Mouse (Mus musculus) forebrain, embryonic 10.5 days (tissue): ENCODE results near the gene Pla2g6. TPM values are rescaled to one million over a fixed set of nuclear protein-coding genes. Genes with fewer than 3 reads are reported as not detected.

Source experiments
- DNase-seq: peaks from one replicate; pipeline ENCODE4 v3.0.0-alpha.2; 2017; ENCODE audit warnings: low spot score; ENCODE audit errors: extremely low spot score
- H3K27ac ChIP-seq: fragments of 300-500 bp; sonication (generic); 2 replicates; pipeline ENCODE4 v1.5.1; 2016; ENCODE audit warnings: mild to moderate bottlenecking
- H3K27me3 ChIP-seq: fragments of 300-500 bp; sonication (generic); 2 replicates; pipeline ENCODE4 v1.6.1; 2016; ENCODE audit warnings: mild to moderate bottlenecking; ENCODE audit not compliant: poor library complexity, severe bottlenecking
- H3K36me3 ChIP-seq: fragments of 300-500 bp; sonication (generic); replicated peaks from 2 replicates; pipeline ENCODE4 v1.6.1; 2016; ENCODE audit warnings: mild to moderate bottlenecking, moderate library complexity
- H3K4me1 ChIP-seq: fragments of 300-500 bp; sonication (generic); 2 replicates; pipeline ENCODE4 v1.6.1; 2016
- H3K4me3 ChIP-seq: fragments of 300-500 bp; sonication (generic); 2 replicates; pipeline ENCODE4 v1.5.1; 2016; ENCODE audit warnings: mild to moderate bottlenecking, moderate library complexity
- H3K9me3 ChIP-seq: fragments of 300-500 bp; sonication (generic); 2 replicates; pipeline ENCODE4 v1.6.1; 2016; ENCODE audit warnings: mild to moderate bottlenecking, moderate library complexity
- WGBS: fragments of 180-500 bp; shearing (Covaris S2); methylation state at CpG from one replicate; pipeline ENCODE4 v1.1.7; 2016; 5-methylcytosine and 5-hydroxymethylcytosine counted together
- polyA plus RNA-seq: library from polyadenylated mRNA; unstranded; fragments of >200 nt; fragmentation: Nextera tagmentation; extraction: Ambion mirVana; gene quantifications from 2 replicates; pipeline ENCODE4 v1.2.1, GENCODE M21; 2016

Gene Pla2g6
- polyA plus RNA-seq, 1 experiment from 2014 or later = 20.9 TPM

GRCm38 (mm10) chr15:79325742-79326141 lies 2.4 kb downstream of the Pla2g6 start:
- H3K9me3 ChIP-seq = no peaks in the 10 kb centered on the region
- H3K36me3 ChIP-seq = no peaks in the 10 kb centered on the region
- 86% methylated on average over 3 of the region's 3 CpGs for WGBS
- peaks cover 59% of the 10 kb centered on the region for H3K4me1 ChIP-seq
- no peaks in the 10 kb centered on the region for H3K27me3 ChIP-seq
- H3K4me3 ChIP-seq = no peak overlapping the region
- no peak for DNase-seq
- H3K27ac ChIP-seq = peak overlapping the region; percentile 94; the same call in 1 of the 2 replicates

GRCm38 (mm10) chr15:79324373-79324772 lies 3.8 kb downstream of the Pla2g6 start:
- no peak for DNase-seq
- Histone ChIP-seq H3K36me3 (no peaks in the 10 kb centered on the region), H3K27me3 (no peaks in the 10 kb centered on the region), H3K9me3 (no peaks in the 10 kb centered on the region), H3K4me1 (peaks cover 59% of the 10 kb centered on the region), H3K4me3 (no peak overlapping the region), H3K27ac (0 out of 2 replicates have a peak overlapping the region, but pooled peaks have one; percentile 22)
- WGBS = 93% methylated on average over 3 of the region's 3 CpGs

DNA sequence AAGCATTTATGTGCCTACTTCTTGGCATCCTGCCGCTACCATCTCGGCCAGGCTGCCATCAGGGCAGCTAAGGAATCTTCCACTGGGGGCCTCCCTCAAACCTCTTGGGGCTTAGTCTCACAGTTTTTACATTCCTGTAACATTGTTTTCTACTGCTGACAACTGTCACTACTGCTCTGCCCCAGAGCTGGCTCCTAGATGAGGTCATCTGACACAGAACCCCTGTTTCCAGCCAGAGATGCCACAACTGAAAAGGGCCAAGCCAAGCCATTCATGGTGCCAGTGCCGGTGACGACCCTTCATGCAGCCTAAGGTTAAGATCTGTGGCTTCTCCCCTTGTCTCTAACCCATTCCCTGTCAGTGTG lies 4.4 kb downstream of the Pla2g6 start:
- peak overlapping the region; percentile 22; the same call in 1 of the 2 replicates for H3K27ac ChIP-seq
- H3K4me1 ChIP-seq = peaks cover 57% of the 10 kb centered on the region
- H3K36me3 ChIP-seq = no peaks in the 10 kb centered on the region
- no peak for DNase-seq
- WGBS = 91% methylated on average over 4 of the region's 4 CpGs
- H3K4me3 ChIP-seq = no peak overlapping the region
- no peaks in the 10 kb centered on the region for H3K27me3 ChIP-seq
- no peaks in the 10 kb centered on the region for H3K9me3 ChIP-seq

DNA sequence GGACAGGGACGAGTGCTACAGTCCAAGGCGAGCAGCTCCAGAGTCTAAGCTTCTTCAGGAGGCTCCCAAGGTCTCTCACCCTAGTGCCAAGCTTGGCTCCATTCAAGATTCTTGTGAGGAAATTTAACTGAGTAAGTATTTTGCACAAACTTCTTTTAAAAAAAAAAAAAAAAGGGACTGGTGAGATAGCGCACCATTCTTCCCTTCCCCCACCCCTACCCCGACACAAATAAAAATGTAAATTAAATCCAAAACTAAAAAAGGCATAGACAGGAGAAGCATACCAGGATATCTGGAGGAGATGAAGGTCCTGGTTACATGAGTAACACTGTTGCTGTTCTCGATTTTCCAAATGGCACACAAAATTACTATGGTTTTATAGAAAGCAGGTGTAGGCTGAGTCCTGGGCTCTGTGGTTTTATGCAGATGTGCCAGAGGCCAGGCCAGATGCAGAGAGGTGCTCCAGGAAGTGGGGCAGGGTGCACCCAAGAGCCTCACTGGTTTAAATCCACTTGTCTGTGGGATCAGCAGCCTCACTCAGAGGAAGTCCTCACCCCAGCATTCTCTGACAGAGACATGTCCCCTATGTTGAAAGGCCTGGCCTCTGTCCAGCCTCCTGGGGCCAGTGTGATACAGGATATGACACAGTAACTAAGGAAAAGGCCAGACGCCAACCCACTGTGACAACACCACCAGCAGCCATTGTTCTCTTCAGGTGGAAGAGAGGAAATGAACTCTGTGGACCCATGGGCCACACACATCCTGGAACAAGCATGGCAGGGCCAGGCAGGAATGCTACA lies 5.0 kb downstream of the Pla2g6 start:
- H3K4me3 ChIP-seq = no peak overlapping the region
- DNase-seq = no peak
- peak overlapping the region; percentile 35; the same call in 1 of the 2 replicates for H3K27ac ChIP-seq
- no peaks in the 10 kb centered on the region for H3K9me3 ChIP-seq
- 85% methylated on average over 6 of the region's 6 CpGs for WGBS
- no peaks in the 10 kb centered on the region for H3K36me3 ChIP-seq
- peaks cover 51% of the 10 kb centered on the region for H3K4me1 ChIP-seq
- no peaks in the 10 kb centered on the region for H3K27me3 ChIP-seq

GRCm38 (mm10) chr15:79322281-79322990 lies 5.8 kb downstream of the Pla2g6 start:
- H3K9me3 ChIP-seq = no peaks in the 10 kb centered on the region
- WGBS = 81% methylated on average over 11 of the region's 11 CpGs
- 0 out of 2 replicates have a peak overlapping the region, but pooled peaks have one; percentile 35 for H3K27ac ChIP-seq
- DNase-seq = no peak
- H3K4me3 ChIP-seq = no peak overlapping the region
- H3K4me1 ChIP-seq = peaks cover 47% of the 10 kb centered on the region
- H3K36me3 ChIP-seq = peaks cover 3% of the 10 kb centered on the region; the same call in 1 of the 2 replicates
- H3K27me3 ChIP-seq = no peaks in the 10 kb centered on the region

DNA sequence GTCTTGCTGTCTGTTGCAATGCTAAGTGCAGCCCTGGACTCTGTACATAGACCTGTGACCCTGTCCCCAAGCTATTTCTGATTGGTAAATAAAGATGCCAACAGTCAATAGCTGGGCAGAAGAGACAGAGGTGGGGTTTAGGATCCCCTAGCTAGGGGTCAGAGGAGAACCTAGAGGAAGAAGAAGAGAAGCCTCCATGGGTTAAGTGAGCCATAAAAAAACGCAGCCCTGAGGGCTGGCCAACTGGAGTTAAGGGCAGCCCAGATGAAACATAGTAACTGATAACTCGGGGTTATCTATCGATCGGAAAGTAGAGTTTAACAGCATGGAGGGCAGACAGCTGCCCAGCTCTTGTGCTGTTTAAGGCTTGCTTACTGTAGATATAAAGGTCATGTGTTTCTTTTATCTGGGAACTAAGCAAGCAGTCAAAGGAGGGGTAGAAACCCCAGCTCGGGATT lies 6.4 kb downstream of the Pla2g6 start:
- no peak for DNase-seq
- Histone ChIP-seq H3K27ac (no peak overlapping the region), H3K9me3 (no peaks in the 10 kb centered on the region), H3K27me3 (no peaks in the 10 kb centered on the region), H3K4me3 (no peak overlapping the region), H3K4me1 (peaks cover 40% of the 10 kb centered on the region), H3K36me3 (peaks cover 8% of the 10 kb centered on the region; the same call in 1 of the 2 replicates)
- WGBS = 86% methylated on average over 5 of the region's 5 CpGs

GRCm38 (mm10) chr15:79313848-79314369 lies 14.3 kb downstream of the Pla2g6 start:
- H3K36me3 ChIP-seq = peaks cover 41% of the 10 kb centered on the region
- H3K27me3 ChIP-seq = no peaks in the 10 kb centered on the region
- H3K27ac ChIP-seq = no peak overlapping the region
- H3K4me1 ChIP-seq = no peaks in the 10 kb centered on the region
- 81% methylated on average over 8 of the region's 8 CpGs for WGBS
- DNase-seq = no peak
- H3K4me3 ChIP-seq = no peak overlapping the region
- no peaks in the 10 kb centered on the region for H3K9me3 ChIP-seq

DNA sequence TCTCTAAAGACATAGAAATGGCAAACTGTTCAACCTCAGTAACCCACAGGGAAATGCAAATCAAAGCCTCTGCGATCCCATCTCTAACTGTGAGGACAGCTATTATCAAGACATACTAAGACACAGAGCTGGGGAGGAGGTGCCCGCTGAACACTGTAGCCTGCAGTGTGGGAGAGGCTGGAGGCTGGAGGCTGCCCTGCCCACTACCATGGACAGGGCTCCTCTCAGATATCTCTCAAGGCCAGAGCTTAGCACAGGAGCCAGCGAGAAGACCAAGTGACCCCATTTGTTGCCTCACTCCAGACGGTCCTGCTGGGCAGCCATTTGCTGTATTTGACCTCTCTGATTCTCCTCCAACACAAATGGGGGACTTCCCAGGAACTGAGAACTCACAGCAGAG lies 20.3 kb downstream of the Pla2g6 start:
- no peak overlapping the region for H3K27ac ChIP-seq
- WGBS = 76% methylated on average over 4 of the region's 4 CpGs
- no peaks in the 10 kb centered on the region for H3K9me3 ChIP-seq
- peaks cover 64% of the 10 kb centered on the region for H3K36me3 ChIP-seq
- no peak overlapping the region for H3K4me3 ChIP-seq
- H3K27me3 ChIP-seq = no peaks in the 10 kb centered on the region
- H3K4me1 ChIP-seq = no peaks in the 10 kb centered on the region
- no peak for DNase-seq

DNA sequence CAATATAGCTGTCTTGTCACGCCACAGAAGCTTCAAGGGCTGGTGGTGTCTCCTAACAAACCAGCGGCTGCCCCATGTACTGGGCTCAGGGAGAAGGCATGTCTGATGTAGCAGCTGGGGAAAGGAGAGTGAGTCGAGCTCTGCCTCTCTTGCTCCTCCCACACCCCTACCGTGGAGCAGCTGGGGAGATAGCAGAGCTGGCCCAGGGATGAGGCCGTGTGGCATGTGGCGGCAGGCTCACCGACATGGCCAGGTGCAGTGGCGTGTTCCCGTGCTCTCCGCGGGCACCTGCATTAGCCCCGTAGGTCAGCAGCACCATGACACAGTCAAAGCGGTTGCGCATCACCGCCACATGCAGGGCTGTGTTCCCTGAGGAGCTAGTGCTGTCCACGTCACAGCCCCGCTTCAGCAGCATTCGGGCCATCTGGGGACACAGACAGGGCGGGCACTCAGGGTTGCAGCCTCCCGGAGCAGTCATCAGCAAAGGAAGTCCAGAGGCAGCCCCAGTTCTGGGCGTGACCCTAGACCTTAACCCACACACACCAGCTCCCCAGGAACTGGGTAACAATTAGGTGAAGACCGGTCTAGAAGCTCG lies 22.1 kb downstream of the Pla2g6 start:
- DNase-seq = no peak
- Histone ChIP-seq H3K36me3 (peaks cover 62% of the 10 kb centered on the region), H3K9me3 (no peaks in the 10 kb centered on the region), H3K27ac (no peak overlapping the region), H3K4me3 (no peak overlapping the region), H3K4me1 (no peaks in the 10 kb centered on the region), H3K27me3 (no peaks in the 10 kb centered on the region)
- 86% methylated on average over 23 of the region's 23 CpGs for WGBS

DNA sequence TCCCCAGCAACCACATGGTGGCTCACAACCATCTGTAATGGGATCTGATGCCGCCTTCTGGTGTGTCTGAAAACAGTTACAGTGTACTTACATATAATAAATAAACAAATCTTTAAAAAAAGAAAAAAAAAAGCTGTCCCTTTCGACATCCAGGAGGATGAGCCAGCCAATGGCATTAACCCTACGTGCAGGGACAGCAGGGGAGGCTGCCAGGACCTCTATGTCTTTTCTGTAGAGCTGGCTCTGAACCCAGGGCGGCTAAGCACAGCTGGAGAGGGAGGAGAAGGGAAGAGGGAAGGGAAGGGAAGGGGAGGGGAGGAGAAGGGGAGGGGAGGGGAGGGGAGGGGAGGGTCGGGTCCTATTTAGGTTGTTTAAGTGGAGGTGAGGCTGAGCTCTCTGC lies 23.4 kb downstream of the Pla2g6 start:
- DNase-seq = no peak
- Histone ChIP-seq H3K4me1 (no peaks in the 10 kb centered on the region), H3K27ac (no peak overlapping the region), H3K27me3 (no peaks in the 10 kb centered on the region), H3K9me3 (no peaks in the 10 kb centered on the region), H3K4me3 (no peak overlapping the region), H3K36me3 (peaks cover 62% of the 10 kb centered on the region)
- 64% methylated on average over 5 of the region's 5 CpGs for WGBS

GRCm38 (mm10) chr15:79303725-79304124 lies 24.5 kb downstream of the Pla2g6 start:
- H3K9me3 ChIP-seq = no peaks in the 10 kb centered on the region
- no peak overlapping the region for H3K4me3 ChIP-seq
- WGBS = 88% methylated on average over 8 of the region's 8 CpGs
- no peak for DNase-seq
- no peaks in the 10 kb centered on the region for H3K27me3 ChIP-seq
- H3K4me1 ChIP-seq = peaks cover 7% of the 10 kb centered on the region; the same call in 1 of the 2 replicates
- H3K36me3 ChIP-seq = peaks cover 61% of the 10 kb centered on the region
- no peak overlapping the region for H3K27ac ChIP-seq

GRCm38 (mm10) chr15:79299563-79300155 lies 28.5 kb downstream of the Pla2g6 start:
- Histone ChIP-seq H3K4me3 (no peak overlapping the region), H3K4me1 (peaks cover 7% of the 10 kb centered on the region; the same call in 1 of the 2 replicates), H3K27me3 (no peaks in the 10 kb centered on the region), H3K27ac (peak overlapping the region; percentile 41; the same call in 1 of the 2 replicates), H3K9me3 (no peaks in the 10 kb centered on the region), H3K36me3 (peaks cover 27% of the 10 kb centered on the region; the same call in 1 of the 2 replicates)
- DNase-seq = no peak
- WGBS = 90% methylated on average over 2 of the region's 2 CpGs
